Mouse (Mus musculus) kidney, postnatal 0 days (tissue): ENCODE measurements at regions not wholly inside any gene's neighbourhood (a gene's known extent, or its start where the extent isn't known, plus 50 kb on each side); places are given as distances from the start of the nearest gene placed in this dataset.

Source experiments
- ATAC-seq: fragments of 200-750 bp; cut with Nextera tagmentation; replicated peaks from 2 replicates; pipeline ENCODE4 v1.8.0; 2017; ENCODE audit warnings: low read depth, moderate number of reproducible peaks, moderate TSS enrichment, moderate library complexity; ENCODE audit not compliant: low FRiP score
- DNase-seq: peaks from one replicate; pipeline ENCODE4 v3.0.0-alpha.2; 2016; ENCODE audit warnings: low spot score
- H3K27ac ChIP-seq: fragments of 300-500 bp; sonication (generic); 2 replicates; pipeline ENCODE4 v1.5.1; 2014; ENCODE audit warnings: mild to moderate bottlenecking
- H3K27me3 ChIP-seq: fragments of 300-500 bp; sonication (generic); 2 replicates; pipeline ENCODE4 v1.6.1; 2014; ENCODE audit warnings: low read length, mixed read lengths; ENCODE audit not compliant: insufficient read depth
- H3K36me3 ChIP-seq: fragments of 300-500 bp; sonication (generic); 2 replicates; pipeline ENCODE4 v1.6.1; 2014; ENCODE audit warnings: low read length, mixed read lengths; ENCODE audit not compliant: insufficient read depth
- H3K4me1 ChIP-seq: fragments of 300-500 bp; sonication (generic); replicated peaks from 2 replicates; pipeline ENCODE4 v1.6.1; 2014; ENCODE audit warnings: antibody characterized with exemption, low read length, mixed read lengths; ENCODE audit not compliant: insufficient read depth
- H3K4me2 ChIP-seq: fragments of 300-500 bp; sonication (generic); 2 replicates; pipeline ENCODE4 v1.6.1; 2014; ENCODE audit warnings: mild to moderate bottlenecking, low read length, moderate library complexity, mixed read lengths
- H3K4me3 ChIP-seq: fragments of 300-500 bp; sonication (generic); replicated peaks from 2 replicates; pipeline ENCODE4 v1.5.1; 2014; ENCODE audit warnings: low read depth, low read length
- H3K9ac ChIP-seq: fragments of 300-500 bp; sonication (generic); 2 replicates; pipeline ENCODE4 v1.6.1; 2014; ENCODE audit warnings: low read depth, low read length
- H3K9me3 ChIP-seq: fragments of 300-500 bp; sonication (generic); replicated peaks from 2 replicates; pipeline ENCODE4 v1.6.1; 2016; ENCODE audit warnings: low read length, inconsistent platforms, mixed read lengths
- CTCF ChIP-seq: IDR thresholded peaks from 2 replicates; pipeline ENCODE4 v1.5.1; 2016; ENCODE audit warnings: antibody characterized with exemption, low read depth, mild to moderate bottlenecking, moderate library complexity
- WGBS: fragments of 180-500 bp; shearing (Covaris S2); extraction: QIAGEN DNeasy Blood & Tissue Kit; methylation state at CpG from one replicate; pipeline ENCODE4 v1.1.7; 2014; 5-methylcytosine and 5-hydroxymethylcytosine counted together

DNA sequence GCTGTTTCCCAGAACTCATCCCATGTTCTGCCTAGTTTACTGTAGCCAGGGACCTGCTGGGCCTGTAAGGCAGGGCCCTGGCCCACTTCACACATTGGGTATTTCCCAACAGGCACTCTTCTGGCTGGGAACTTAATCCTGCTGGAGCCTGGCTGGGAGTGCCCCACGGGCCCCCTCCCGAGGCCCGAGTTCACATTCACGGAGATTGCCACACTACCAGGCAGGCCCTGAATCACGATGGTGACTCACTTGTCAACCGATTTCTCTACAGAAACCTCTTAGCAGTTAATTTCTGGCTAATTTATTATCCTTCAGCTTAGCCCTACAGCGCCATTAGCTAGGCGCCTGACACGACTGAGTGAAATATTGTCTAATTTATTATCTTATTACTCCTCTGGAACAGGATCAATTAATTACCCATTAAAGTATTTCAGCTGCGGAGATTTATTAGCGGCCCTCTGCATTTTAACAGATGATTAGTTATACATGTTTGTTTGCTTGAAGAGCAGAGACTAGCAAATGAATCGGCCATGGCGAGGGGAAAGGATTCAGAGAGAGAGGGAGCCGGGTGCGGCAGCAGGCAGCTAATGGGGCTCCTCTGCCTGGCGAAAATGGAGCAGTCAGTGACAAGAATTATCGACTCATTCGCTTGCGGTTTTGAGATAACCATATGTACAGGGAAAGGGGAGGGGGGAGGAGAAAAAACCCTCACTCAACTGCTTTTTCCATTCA is 229.7 kb upstream of the Zfp703 start:
- Histone ChIP-seq H3K36me3 (no peaks in the 10 kb centered on the region), H3K4me1 (no peaks in the 10 kb centered on the region), H3K9me3 (no peaks in the 10 kb centered on the region), H3K27ac (no peak overlapping the region), H3K9ac (no peak overlapping the region), H3K4me2 (peak overlapping the region; percentile 31), H3K4me3 (no peak overlapping the region), H3K27me3 (peaks cover 8% of the 10 kb centered on the region; the same call in 1 of the 2 replicates)
- peak; percentile 46 for ATAC-seq
- 16% methylated on average over 19 of the region's 19 CpGs for WGBS
- DNase-seq, result peak; percentile 76
- TF ChIP-seq CTCF, result no peak

DNA sequence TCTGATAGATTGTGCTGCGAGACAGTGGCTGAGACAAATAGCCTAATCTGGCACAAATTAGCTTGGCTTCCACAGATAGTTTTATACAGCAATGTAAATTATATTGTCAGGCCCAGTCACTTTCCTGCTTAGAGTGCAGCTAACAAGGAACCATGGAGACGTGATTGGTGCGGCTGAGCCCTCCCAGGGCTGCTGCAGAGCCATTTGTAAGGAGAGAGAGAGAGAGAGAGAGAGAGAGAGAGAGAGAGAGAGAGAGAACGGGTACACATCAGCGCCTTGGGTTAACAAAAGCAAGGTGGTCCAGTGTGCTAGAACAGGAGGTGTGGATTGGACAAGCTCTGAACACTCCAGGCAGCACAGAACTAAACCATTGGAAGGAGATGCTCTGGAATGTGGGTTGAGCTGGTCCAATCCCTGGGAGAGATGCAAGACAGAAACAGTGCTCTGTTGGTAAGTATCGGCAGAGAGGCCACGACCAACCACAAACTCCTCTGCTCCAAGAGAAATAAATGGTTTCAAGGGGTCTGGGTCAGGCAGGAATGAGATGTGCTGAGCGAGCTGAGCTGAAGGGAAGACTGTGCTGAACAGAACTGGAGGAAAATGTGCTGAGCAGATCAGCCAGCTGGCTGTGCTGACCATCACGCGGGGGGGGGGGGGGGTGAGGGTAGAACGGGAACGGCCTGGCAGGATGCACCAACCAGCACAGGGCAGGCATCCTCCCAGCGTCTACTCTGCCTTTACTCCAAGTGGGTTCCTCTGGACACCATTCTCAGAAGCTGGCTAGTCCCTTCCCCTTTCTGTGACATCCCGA is 228.8 kb upstream of the Zfp703 start:
- H3K4me3 ChIP-seq, result no peak overlapping the region
- DNase-seq (peak; percentile 57), ATAC-seq (no peak; the same call in 1 of the 2 replicates)
- peaks cover 8% of the 10 kb centered on the region; the same call in 1 of the 2 replicates for H3K27me3 ChIP-seq
- H3K9me3 ChIP-seq, result no peaks in the 10 kb centered on the region
- H3K4me2 ChIP-seq, result no peak overlapping the region
- no peak overlapping the region for H3K27ac ChIP-seq
- TF ChIP-seq CTCF, result no peak
- WGBS, result 28% methylated on average over 14 of the region's 14 CpGs
- H3K9ac ChIP-seq, result no peak overlapping the region
- no peaks in the 10 kb centered on the region for H3K36me3 ChIP-seq
- no peaks in the 10 kb centered on the region for H3K4me1 ChIP-seq

DNA sequence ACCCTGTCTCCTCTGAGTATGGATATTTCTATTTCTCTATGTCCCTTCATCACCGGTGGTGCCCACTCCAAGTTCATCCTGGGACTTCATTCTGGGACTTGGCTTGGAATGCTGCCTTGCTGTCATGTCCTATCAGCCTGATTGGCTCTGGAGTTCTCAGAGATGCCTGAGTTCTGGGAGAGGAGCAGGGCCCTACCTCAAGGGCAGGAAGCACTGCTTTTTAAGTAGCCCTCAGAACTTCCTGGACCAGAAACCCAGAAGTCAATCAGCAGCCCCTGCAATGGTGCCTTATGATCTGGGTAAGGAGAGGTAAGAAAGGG is 228.2 kb upstream of the Zfp703 start:
- no peaks in the 10 kb centered on the region for H3K36me3 ChIP-seq
- DNase-seq (no peak), ATAC-seq (no peak)
- no peak for TF ChIP-seq CTCF
- WGBS, result 73% methylated on average over 1 of the region's 1 CpGs
- H3K4me3 ChIP-seq, result no peak overlapping the region
- H3K4me1 ChIP-seq, result no peaks in the 10 kb centered on the region
- no peaks in the 10 kb centered on the region for H3K9me3 ChIP-seq
- H3K9ac ChIP-seq, result no peak overlapping the region
- no peak overlapping the region for H3K27ac ChIP-seq
- H3K4me2 ChIP-seq, result no peak overlapping the region
- H3K27me3 ChIP-seq, result peaks cover 6% of the 10 kb centered on the region; the same call in 1 of the 2 replicates

GRCm38 (mm10) chr8:26750120-26750519 is 227.0 kb upstream of the Zfp703 start:
- Histone ChIP-seq H3K4me3 (no peak overlapping the region), H3K36me3 (no peaks in the 10 kb centered on the region), H3K9ac (no peak overlapping the region), H3K27ac (no peak overlapping the region), H3K27me3 (peaks cover 6% of the 10 kb centered on the region; the same call in 1 of the 2 replicates), H3K4me2 (no peak overlapping the region), H3K4me1 (no peaks in the 10 kb centered on the region), H3K9me3 (no peaks in the 10 kb centered on the region)
- DNase-seq, result no peak
- no peak for TF ChIP-seq CTCF
- no peak for ATAC-seq
- WGBS, result 98% methylated on average over 1 of the region's 1 CpGs

GRCm38 (mm10) chr8:26751651-26752050 is 225.5 kb upstream of the Zfp703 start:
- no peaks in the 10 kb centered on the region for H3K9me3 ChIP-seq
- no peak for ATAC-seq
- no peaks in the 10 kb centered on the region for H3K36me3 ChIP-seq
- H3K4me1 ChIP-seq, result no peaks in the 10 kb centered on the region
- WGBS, result 96% methylated on average over 5 of the region's 5 CpGs
- H3K27ac ChIP-seq, result no peak overlapping the region
- no peak for TF ChIP-seq CTCF
- no peak for DNase-seq
- no peaks in the 10 kb centered on the region for H3K27me3 ChIP-seq
- no peak overlapping the region for H3K4me2 ChIP-seq
- H3K9ac ChIP-seq, result no peak overlapping the region
- no peak overlapping the region for H3K4me3 ChIP-seq

GRCm38 (mm10) chr8:26756452-26756851 is 220.7 kb upstream of the Zfp703 start:
- H3K27ac ChIP-seq, result no peak overlapping the region
- no peaks in the 10 kb centered on the region for H3K4me1 ChIP-seq
- no peak for ATAC-seq
- no peak overlapping the region for H3K4me3 ChIP-seq
- no peak overlapping the region for H3K9ac ChIP-seq
- no peaks in the 10 kb centered on the region for H3K27me3 ChIP-seq
- H3K4me2 ChIP-seq, result no peak overlapping the region
- TF ChIP-seq CTCF, result no peak
- WGBS, result 64% methylated on average over 2 of the region's 2 CpGs
- no peaks in the 10 kb centered on the region for H3K36me3 ChIP-seq
- no peak for DNase-seq
- no peaks in the 10 kb centered on the region for H3K9me3 ChIP-seq
